Mouse (Mus musculus) adrenal gland, adult 8-10 months (tissue): ENCODE measurements around the gene Pdp2. TPM values are rescaled to one million over a fixed set of nuclear protein-coding genes. Genes with fewer than 3 reads are reported as not detected.
A peak's percentile ranks its signal among the peaks of the same experiment; 100 is the strongest.
"Not testable (repeated sequence)": the region's sequence is repeated elsewhere in the genome, so short reads cannot be mapped to it uniquely, and the experiment has no call there.

Source experiments
- DNase-seq: peaks from one replicate; pipeline ENCODE4 v3.0.0; 2022
- total RNA-seq, 4 experiments: library from RNA; stranded (reverse); gene quantifications; 2 replicates each; pipeline ENCODE4 v1.2.4; 2022

Gene Pdp2
- total RNA-seq: 10 to 100 TPM; 31.7 to 43.6 (median 38.0) TPM

- peak; percentile 94 for DNase-seq
Observed at GRCm38 (mm10) chr8:104591133-104591834, at the start of gene Pdp2. Gene Pdp2 (plus strand): TSS chr8:104591451.

GRCm38 (mm10) chr8:104541515-104541880, 49.8 kb upstream of the Pdp2 start:
- DNase-seq: no peak

DNA sequence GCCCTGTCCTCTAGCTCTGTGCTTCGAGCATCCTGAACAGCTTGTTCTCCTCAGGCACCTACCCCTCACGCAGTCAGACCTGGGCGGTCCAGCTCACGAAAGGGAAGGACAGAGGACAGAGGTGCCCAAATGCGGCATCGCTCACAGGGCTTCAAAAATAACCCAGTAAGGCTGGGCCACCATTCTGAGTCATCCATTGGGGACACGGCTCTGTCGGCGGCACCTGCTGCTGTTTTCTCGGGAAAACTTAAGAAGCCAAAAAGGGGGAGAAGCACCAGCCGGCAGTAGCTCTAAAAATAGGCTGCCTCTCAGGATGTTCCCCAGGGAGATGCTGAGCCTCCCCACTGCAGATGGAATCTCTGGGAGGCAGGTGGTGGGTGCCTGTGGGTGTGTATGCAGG, 49.1 kb upstream of the Pdp2 start:
- no peak for DNase-seq

GRCm38 (mm10) chr8:104543440-104544045, 47.7 kb upstream of the Pdp2 start:
- no peak for DNase-seq

DNA sequence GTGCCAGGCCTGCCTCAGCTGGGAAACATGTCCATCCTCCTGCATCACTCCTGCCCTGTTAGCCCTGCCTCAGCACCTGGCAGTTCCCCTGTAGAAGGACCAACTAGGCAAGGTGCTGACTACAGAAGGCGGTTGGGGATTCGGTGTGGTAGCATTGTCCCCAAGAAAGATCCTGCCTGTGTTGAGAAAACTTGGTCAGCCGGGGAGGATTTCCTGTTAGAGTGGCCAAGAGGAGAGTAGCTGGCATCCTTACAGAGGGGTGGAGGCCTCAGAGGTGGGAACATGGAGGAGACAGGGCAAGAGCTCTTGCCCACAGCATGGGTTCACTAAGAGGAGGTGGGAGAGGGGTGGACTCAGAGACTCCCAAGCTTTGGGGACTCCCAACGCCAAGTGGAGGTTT, 36.1 kb upstream of the Pdp2 start:
- no peak for DNase-seq

- no peak for DNase-seq
Observed at GRCm38 (mm10) chr8:104557226-104557625, 34.0 kb upstream of the Pdp2 start.

DNA sequence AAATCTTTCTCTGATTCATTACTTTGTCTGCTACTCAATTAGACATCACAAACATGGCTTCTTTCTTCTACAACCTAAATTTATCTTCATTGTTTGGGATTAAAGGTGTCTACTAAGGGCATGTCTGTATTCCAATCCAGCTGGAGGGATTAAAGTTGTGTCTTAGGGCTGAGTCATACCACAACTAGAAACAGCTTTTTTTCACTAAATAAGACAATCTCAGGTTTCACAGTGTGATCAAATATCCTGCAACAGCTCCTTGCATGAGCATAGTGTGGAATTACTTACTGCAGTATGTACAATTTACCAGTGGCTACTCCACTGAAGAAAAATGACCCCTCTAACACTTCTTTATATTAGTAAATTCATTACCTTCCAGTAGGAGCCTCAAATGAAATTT, 30.5 kb upstream of the Pdp2 start:
- no peak for DNase-seq

DNA sequence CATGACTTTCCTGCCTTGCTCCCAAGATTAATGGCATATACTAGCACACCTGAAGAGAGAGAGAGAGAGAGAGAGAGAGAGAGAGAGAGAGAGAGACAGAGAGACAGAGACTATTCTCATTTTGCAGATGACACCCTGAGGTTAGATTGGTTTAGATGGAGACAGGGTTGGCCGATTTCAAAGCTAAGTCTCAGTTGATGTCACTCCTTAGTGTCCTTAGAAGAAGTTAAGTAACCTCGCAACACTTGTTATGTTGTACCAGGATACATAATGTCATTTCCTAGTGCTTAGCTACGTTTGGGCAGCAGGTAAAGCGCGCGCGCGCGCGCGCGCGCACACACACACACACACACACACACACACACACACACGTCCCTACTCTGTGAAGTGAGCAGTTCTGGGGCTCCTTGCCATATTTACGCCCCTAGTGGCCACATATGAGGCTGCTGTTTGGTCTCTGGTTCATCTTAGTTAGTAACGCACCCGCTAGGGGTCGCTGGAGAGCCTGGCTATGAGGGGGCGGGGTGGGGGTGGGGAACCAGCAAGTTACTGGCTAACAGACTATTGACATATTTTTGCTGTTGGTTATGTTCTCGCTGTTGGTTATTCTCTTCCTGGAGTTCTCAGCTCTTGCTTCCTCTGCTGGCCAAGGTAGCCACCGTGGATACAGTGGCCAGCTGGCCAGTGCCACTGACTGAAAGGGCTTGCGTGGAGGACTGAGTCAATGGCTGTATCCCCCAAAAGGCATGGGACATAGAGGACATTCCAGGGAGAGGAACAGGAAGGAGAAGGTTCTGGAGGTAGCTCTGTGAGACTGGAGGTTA, 26.4 kb upstream of the Pdp2 start:
- peak; percentile 72 for DNase-seq

DNA sequence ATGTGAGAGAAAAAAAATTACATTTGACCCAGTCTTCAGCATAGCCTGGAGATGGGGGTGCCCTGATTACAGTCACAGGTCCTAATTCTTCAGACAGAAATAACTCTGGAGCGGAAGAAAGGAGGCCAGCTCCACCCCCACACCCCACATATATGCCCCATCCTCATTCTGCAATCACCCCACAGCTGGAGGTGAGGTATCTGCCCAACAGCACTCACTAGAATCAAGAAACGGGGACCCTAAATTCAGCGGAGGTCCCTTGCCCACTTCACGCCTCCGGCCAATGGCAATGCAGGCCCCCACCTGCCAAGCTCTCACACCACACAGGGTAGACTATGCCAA, 25.8 kb upstream of the Pdp2 start:
- DNase-seq: no peak

DNA sequence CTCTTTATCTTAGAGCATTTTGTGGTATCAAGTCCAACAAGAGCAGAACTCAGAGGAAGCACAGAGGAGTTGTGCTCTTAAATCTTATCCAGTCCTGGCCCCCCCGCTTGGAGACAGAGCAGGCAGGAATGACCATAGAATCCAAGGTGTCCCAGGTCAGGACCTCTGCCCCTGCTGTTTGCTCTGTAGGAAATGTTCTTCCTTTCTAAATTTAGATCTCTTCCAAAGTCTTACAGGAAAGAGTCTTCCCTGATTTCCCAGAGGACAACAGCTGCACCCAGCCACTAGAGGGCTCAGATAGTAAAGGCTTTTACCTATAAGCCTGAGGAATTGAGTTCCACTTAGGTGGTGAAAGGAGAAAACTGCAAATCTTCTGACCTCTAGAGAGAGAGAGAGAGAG, 21.7 kb upstream of the Pdp2 start:
- DNase-seq: peak; percentile 23

DNA sequence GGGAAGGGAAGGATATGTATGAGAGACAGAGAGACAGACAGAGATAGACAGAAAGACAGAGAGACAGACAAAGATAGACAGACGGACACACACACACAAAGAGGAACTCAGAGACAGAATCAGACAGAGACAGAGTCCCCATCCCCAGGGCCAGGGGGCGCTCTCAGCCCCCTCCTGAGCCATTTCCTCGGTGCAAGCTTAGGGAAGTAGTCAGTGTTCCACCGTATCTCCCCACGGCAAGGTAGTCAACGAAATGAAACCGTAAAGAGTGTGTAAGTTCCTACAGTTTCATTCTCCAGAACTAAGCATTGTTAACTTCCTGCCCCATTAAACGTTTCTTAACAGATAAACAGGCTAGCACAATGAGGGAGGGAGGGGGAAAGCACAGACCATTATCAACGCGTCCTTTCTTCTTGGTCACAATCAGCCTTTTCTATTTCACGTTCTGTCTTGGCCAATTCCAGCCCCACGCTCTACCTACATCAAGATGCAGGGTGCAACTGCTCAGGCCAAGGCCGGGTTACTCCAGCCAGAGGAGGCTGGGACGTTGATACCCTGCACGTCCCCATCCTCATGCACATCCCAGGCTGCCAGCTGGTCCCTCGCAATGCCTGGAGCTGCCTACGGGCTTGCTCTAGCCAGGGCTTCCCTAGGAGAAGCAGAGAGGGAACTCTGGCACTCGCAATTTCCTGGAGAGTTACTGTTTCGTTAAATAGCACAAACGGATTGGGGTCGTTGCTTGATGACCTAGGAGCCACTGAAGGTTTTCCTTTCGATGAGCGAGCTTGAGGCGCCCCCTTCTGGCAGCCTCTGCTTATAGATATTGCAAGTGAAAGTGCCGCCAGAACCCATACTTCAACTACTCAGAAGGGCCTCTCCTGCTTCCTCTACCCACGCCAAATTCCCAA, 20.6 kb upstream of the Pdp2 start:
- peak; percentile 60 for DNase-seq

DNA sequence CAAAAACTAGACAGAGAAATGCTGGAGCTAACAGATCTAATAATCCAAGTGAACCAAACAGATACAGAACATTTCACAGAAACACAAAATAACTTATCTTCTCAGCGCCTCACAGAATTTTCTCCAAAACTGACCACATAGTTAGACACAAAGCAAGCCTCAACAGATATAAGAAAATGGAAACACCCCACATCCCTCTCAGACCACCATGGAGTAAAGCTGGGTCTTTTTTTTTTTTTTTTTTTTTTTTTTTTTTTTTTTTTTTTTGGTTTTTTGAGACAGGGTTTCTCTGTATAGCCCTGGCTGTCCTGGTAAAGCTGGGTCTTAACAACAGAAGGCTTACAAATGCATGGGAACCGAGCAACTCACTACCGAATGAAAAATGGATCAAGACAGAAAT, 14.4 kb upstream of the Pdp2 start:
- DNase-seq: no peak

DNA sequence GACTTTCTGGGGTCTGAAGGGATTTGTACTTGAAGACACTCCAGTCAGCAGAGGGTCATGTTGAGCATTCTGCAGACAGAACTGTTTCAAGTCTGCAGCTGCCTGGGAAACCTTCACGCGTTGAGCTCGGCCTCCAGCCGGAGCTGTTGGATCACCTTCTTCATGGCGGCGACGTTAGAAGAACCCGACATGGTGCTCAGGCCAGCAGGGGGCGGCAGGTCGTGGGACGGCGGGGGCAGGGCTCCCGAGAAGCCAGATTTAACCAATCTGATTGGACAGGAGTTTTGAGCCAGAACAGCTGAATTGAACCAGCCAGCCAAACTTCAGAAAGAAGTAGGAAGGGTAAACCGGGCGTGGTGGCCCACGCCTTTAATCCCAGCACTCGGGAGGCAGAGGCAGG, 13.6 kb upstream of the Pdp2 start:
- not testable (repeated sequence) for DNase-seq

DNA sequence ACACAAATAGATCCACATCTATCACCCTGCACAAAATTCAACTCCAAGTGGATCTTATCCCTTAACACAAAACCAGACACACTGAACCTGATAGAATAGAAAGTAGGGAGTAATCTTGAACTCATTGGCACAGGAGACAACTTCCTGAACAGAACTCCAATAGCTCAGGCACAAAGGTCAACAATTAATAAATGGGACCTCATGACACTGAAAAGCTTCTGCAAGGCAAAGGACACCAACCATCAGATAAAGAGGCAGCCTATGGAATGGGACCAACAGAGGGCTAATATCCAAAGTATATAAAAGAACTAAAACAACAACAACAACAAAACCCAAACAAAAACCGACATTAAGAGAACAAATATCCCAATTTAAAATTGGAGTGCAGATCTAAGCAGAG, 6.7 kb upstream of the Pdp2 start:
- no peak for DNase-seq

DNA sequence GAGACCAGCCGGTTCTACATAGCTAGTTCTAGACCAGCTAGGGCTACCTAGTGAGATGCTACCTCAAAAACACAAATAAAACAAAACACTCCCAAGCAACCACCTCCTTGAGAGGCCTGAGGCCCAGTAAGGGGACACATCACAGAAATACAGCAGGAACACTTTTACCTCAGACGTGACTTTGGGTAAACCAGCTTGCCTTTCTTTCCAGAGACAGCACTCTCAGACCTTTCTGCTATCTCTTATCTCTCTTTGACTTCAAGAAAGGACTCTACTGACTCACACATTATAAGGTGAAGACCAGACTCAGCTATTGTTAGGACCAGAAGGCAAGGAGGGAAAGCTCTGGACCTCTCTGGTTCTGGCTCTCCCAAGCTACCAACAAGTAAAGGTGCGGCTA, 967 bp upstream of the Pdp2 start:
- no peak for DNase-seq

DNA sequence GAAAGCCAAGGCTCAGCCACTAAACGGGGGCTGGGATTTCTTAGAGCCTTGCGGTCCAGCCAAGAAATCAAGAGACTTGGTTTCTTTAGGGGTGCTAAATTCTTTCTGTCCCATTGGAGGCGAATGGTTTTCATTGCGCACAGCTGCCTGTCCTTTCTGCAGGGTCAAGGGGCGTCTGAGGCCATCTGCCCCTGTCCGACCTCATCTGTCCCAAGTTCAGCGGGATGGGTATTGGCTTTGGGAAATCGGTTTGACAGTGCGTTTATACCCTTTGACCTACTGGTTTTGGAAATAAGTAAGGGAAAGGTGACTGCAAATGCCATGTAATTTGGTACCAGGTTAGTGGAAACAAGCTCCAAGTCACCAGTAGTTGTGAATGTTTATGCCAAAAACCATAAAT, 605 bp downstream of the Pdp2 start:
- no peak for DNase-seq

GRCm38 (mm10) chr8:104592566-104592965, 1.3 kb downstream of the Pdp2 start:
- DNase-seq: no peak

GRCm38 (mm10) chr8:104593536-104594325, 2.5 kb downstream of the Pdp2 start:
- DNase-seq: no peak

GRCm38 (mm10) chr8:104594611-104595362, 3.5 kb downstream of the Pdp2 start:
- no peak for DNase-seq

- no peak for DNase-seq
Observed at GRCm38 (mm10) chr8:104595773-104596536, 4.7 kb downstream of the Pdp2 start.
